Mouse (Mus musculus): ENCODE data around the gene Kmt2e.

- TF ChIP-seq ZNF384 (IDR thresholded peaks at IDR 0.05; ENCODE audit: low read depth, low read length) (no peak), MAFK (IDR thresholded peaks at IDR 0.05; ENCODE audit: insufficient read depth, low read depth, low read length) (no peak)
Measured at GRCm38 (mm10) chr5:23427501-23427900, 6.7 kb upstream of the Kmt2e start.

Data from ES-E14 (cell line).